20 mouse cellular contexts compared by ENCODE assay signal in genomic region chr5:140444012-140444411, GRCm38 (mm10). TPM values are rescaled to one million over a fixed set of nuclear protein-coding genes. Genes with fewer than 3 reads are reported as not detected.
DNase-seq lines count a peak whose midpoint lies in the region; ATAC-seq and TF ChIP-seq lines count a peak whose summit lies in the region.
"Had no signal": no experiment of that assay in that cellular context is flagged by ENCODE, and none has a peak within 500 bp of the region (broad histone marks: within the 10 kb centered on the region; RNA-seq: fewer than 3 reads in every experiment).

No protein-coding gene starts in this region.

- H3K27ac ChIP-seq in intestine, embryonic 15.5 days: no peak overlapping the region
- H3K27ac ChIP-seq in intestine, postnatal 0 days (ENCODE audit: low read depth, low read length): no peak overlapping the region
- H3K27ac ChIP-seq in ES-E14 (ENCODE audit: insufficient read depth, low read depth, low read length, poor library complexity, severe bottlenecking): peak overlapping the region; percentile 44; the same call in 1 of the 2 replicates
- H3K27ac ChIP-seq in heart, embryonic 16.5 days (ENCODE audit: low read length): no peak overlapping the region
- H3K27ac ChIP-seq: forebrain, embryonic 15.5 days; neural tube, embryonic 12.5 days had no signal

- 69% methylated on average over 4 of the region's 4 CpGs for WGBS in intestine, embryonic 15.5 days
- WGBS in intestine, postnatal 0 days: 58% methylated on average over 4 of the region's 4 CpGs
- WGBS in heart, embryonic 16.5 days: 54% methylated on average over 4 of the region's 4 CpGs

- no peaks in the 10 kb centered on the region for H3K9me3 ChIP-seq in intestine, embryonic 15.5 days
- no peaks in the 10 kb centered on the region for H3K9me3 ChIP-seq in intestine, postnatal 0 days (ENCODE audit: control insufficient read depth)
- no peaks in the 10 kb centered on the region for H3K9me3 ChIP-seq in ES-E14 (ENCODE audit: control insufficient read depth, insufficient read depth, low read depth, low read length)
- no peaks in the 10 kb centered on the region for H3K9me3 ChIP-seq in heart, embryonic 16.5 days (replicated peaks; ENCODE audit: control insufficient read depth, low read length)
- H3K9me3 ChIP-seq: forebrain, embryonic 15.5 days; neural tube, embryonic 12.5 days had no signal

- H3ac ChIP-seq in myocyte (ENCODE audit: control insufficient read depth, insufficient read length): no peak overlapping the region

- H3K27me3 ChIP-seq in intestine, embryonic 15.5 days (replicated peaks): no peaks in the 10 kb centered on the region
- H3K27me3 ChIP-seq in intestine, postnatal 0 days (replicated peaks; ENCODE audit: control insufficient read depth, insufficient read depth, low read length): no peaks in the 10 kb centered on the region
- H3K27me3 ChIP-seq in heart, embryonic 16.5 days (ENCODE audit: control insufficient read depth, insufficient read depth, low read length): no peaks in the 10 kb centered on the region
- no peaks in the 10 kb centered on the region for H3K27me3 ChIP-seq in myocyte (ENCODE audit: control insufficient read depth, insufficient read depth, insufficient read length)
- H3K27me3 ChIP-seq: forebrain, embryonic 15.5 days; neural tube, embryonic 12.5 days had no signal

- in situ Hi-C loops in ES-E14 (cut with MboI; ENCODE audit: low sequenced_read_pairs in 2 of 2, unreplicated experiment in 2 of 2): no loop called here

- no peak overlapping the region for H3K4me2 ChIP-seq in intestine, embryonic 15.5 days (replicated peaks)
- no peak overlapping the region for H3K4me2 ChIP-seq in intestine, postnatal 0 days (replicated peaks; ENCODE audit: low read depth)
- no peak overlapping the region for H3K4me2 ChIP-seq in heart, embryonic 16.5 days (ENCODE audit: low read depth, low read length)
- H3K4me2 ChIP-seq in myocyte (ENCODE audit: low read depth): peak overlapping the region; percentile 6
- H3K4me2 ChIP-seq: forebrain, embryonic 15.5 days; liver, embryonic 11.5 days; neural tube, embryonic 12.5 days had no signal

- no peak overlapping the region for H3K4me3 ChIP-seq in intestine, embryonic 15.5 days (replicated peaks)
- H3K4me3 ChIP-seq in intestine, postnatal 0 days (ENCODE audit: low read depth, low read length): no peak overlapping the region
- H3K4me3 ChIP-seq in ES-E14 (ENCODE audit: insufficient read depth in 1 of 2, low read depth in 1 of 2, low read length in 2 of 2, poor library complexity in 1 of 2, severe bottlenecking in 1 of 2) (no peak overlapping the region), myocyte (no peak overlapping the region)
- no peak overlapping the region for H3K4me3 ChIP-seq in heart, embryonic 16.5 days (ENCODE audit: low read length)
- H3K4me3 ChIP-seq: erythroblast, embryonic 14.5 days; forebrain, embryonic 15.5 days; neural tube, embryonic 12.5 days had no signal

- no peaks in the 10 kb centered on the region for H3K79me2 ChIP-seq in myocyte (ENCODE audit: control insufficient read depth, insufficient read depth)

- TF ChIP-seq CTCF in intestine, postnatal 0 days (IDR thresholded peaks at IDR 0.05; ENCODE audit: low read depth): no peak

- no peak for TF ChIP-seq POLR2A in myocyte (IDR thresholded peaks at IDR 0.05; ENCODE audit: insufficient read length, low read depth)

- H3K36me3 ChIP-seq in intestine, embryonic 15.5 days: peaks cover 34% of the 10 kb centered on the region
- peaks cover 51% of the 10 kb centered on the region for H3K36me3 ChIP-seq in intestine, postnatal 0 days (ENCODE audit: control insufficient read depth, insufficient read depth)
- H3K36me3 ChIP-seq in ES-E14 (ENCODE audit: control insufficient read depth, insufficient read depth, low read length, poor library complexity, severe bottlenecking) (peaks cover 56% of the 10 kb centered on the region), myocyte (ENCODE audit: control insufficient read depth, insufficient read depth) (peaks cover 25% of the 10 kb centered on the region)
- H3K36me3 ChIP-seq in heart, embryonic 16.5 days (ENCODE audit: control insufficient read depth, insufficient read depth): peaks cover 42% of the 10 kb centered on the region

- no peak overlapping the region for H3K9ac ChIP-seq in intestine, embryonic 15.5 days
- H3K9ac ChIP-seq in intestine, postnatal 0 days (ENCODE audit: low read depth, low read length): no peak overlapping the region
- no peak overlapping the region for H3K9ac ChIP-seq in ES-E14 (ENCODE audit: insufficient read depth, low read depth, low read length, poor library complexity, severe bottlenecking)
- no peak overlapping the region for H3K9ac ChIP-seq in heart, embryonic 16.5 days (ENCODE audit: low read length)
- H3K9ac ChIP-seq: forebrain, embryonic 15.5 days; neural tube, embryonic 12.5 days had no signal

- DNase-seq in ES-E14 (ENCODE audit: low read depth, low spot score) (peak; percentile 27), liver (no peak)
- DNase-seq in layer of hippocampus, adult 18-20 months (ENCODE audit: low spot score in 2 of 2): no peak
- DNase-seq: cerebellum, adult 11 months; cerebellum, postnatal 25 days; kidney, postnatal 10 days; midbrain, embryonic 14.5 days; thymus, postnatal 25 days had no signal

- H3K4me1 ChIP-seq in intestine, embryonic 15.5 days (replicated peaks): peaks cover 7% of the 10 kb centered on the region; the same call in 1 of the 2 replicates
- H3K4me1 ChIP-seq in intestine, postnatal 0 days (replicated peaks; ENCODE audit: control insufficient read depth, insufficient read depth, low read length): no peaks in the 10 kb centered on the region
- H3K4me1 ChIP-seq in ES-E14 (ENCODE audit: control insufficient read depth in 2 of 2, insufficient read depth in 2 of 2, low read length in 2 of 2, poor library complexity in 1 of 2): peaks cover 0 to 2% of the 10 kb centered on the region in 2 experiments; a peak in 1 of 4 replicates
- H3K4me1 ChIP-seq in heart, embryonic 16.5 days (ENCODE audit: control insufficient read depth, insufficient read depth, low read length): peaks cover 5% of the 10 kb centered on the region
- H3K4me1 ChIP-seq: forebrain, embryonic 15.5 days; neural tube, embryonic 12.5 days had no signal

- peak; percentile 62; the same call in 1 of the 2 replicates for ATAC-seq in intestine, embryonic 15.5 days
- no peak for ATAC-seq in intestine, postnatal 0 days
- ATAC-seq in heart, embryonic 16.5 days (replicated peaks; ENCODE audit: extremely low read depth, insufficient read depth, low FRiP score): peak; percentile 35; the same call in 1 of the 2 replicates
- ATAC-seq: forebrain, embryonic 15.5 days had no signal

TF ChIP-seq in ES-E14, 5 proteins besides CTCF, POLR2A, EP300 and RAD21:
- no peak for TF ChIP-seq CHD2 (IDR thresholded peaks at IDR 0.05; ENCODE audit: low read depth, low read length)
- TF ChIP-seq MAFK (IDR thresholded peaks at IDR 0.05; ENCODE audit: insufficient read depth, low read depth, low read length): no peak
- no peak for TF ChIP-seq ZNF384 (IDR thresholded peaks at IDR 0.05; ENCODE audit: low read depth, low read length)
- no peak for TF ChIP-seq ZC3H11A (IDR thresholded peaks at IDR 0.05; ENCODE audit: borderline replicate concordance, low read depth, low read length)
- no peak for TF ChIP-seq HCFC1 (IDR thresholded peaks at IDR 0.05; ENCODE audit: borderline replicate concordance, insufficient read depth, low read length)

TF ChIP-seq in myocyte, 11 proteins besides CTCF, POLR2A, EP300 and RAD21:
- TF ChIP-seq CEBPB (IDR thresholded peaks at IDR 0.05; ENCODE audit: insufficient read depth, poor library complexity, severe bottlenecking) (no peak), MYOD1 (IDR thresholded peaks at IDR 0.05; ENCODE audit: control insufficient read depth in 1 of 3, insufficient read length in 2 of 3, low read depth in 2 of 3) (peak in 1 of 3 experiments; percentile 28), REST (IDR thresholded peaks at IDR 0.05; ENCODE audit: insufficient read depth, insufficient read length) (no peak), MAX (IDR thresholded peaks at IDR 0.05; ENCODE audit: low read depth) (no peak), POLR2AphosphoS2 (IDR thresholded peaks at IDR 0.05; ENCODE audit: insufficient read length, low read depth) (no peak), USF1 (IDR thresholded peaks at IDR 0.05; ENCODE audit: low read depth) (no peak), E2F4 (IDR thresholded peaks at IDR 0.05; ENCODE audit: insufficient read depth) (no peak), MYOG (IDR thresholded peaks at IDR 0.05; ENCODE audit: control insufficient read depth in 1 of 3, insufficient read depth in 1 of 3, insufficient read length in 2 of 3, low read depth in 2 of 3) (peak in 1 of 3 experiments; percentile 69), TCF12 (IDR thresholded peaks at IDR 0.05; ENCODE audit: insufficient read depth, poor library complexity, severe bottlenecking) (no peak), TCF3 (IDR thresholded peaks at IDR 0.05; ENCODE audit: insufficient read length, low read depth) (no peak), SRF (IDR thresholded peaks at IDR 0.05; ENCODE audit: control insufficient read depth, insufficient read length, low read depth) (no peak)

RNA-seq across cellular contexts. Expression of gene Gm4869, which starts 1.4 kb away (rescaled TPM):
- not detected in 2 replicates for polyA plus RNA-seq in intestine, embryonic 15.5 days (2015; fragmentation: Nextera tagmentation; extraction: Ambion mirVana)
- polyA plus RNA-seq in intestine, postnatal 0 days (2015; fragmentation: Nextera tagmentation; extraction: Ambion mirVana): 0.05 TPM in 1 of 2 replicates, not detected in the other
- 0.05 and 0.13 TPM in 2 replicates for total RNA-seq in ES-E14 (2012; rRNA removed)
- polyA plus RNA-seq in heart, embryonic 16.5 days (2015; fragmentation: Nextera tagmentation; extraction: Ambion mirVana): not detected in 2 replicates
- polyA plus RNA-seq in myocyte (2012; fragmentation: generic; extraction: Trizol): 0.07 TPM
- total RNA-seq in layer of hippocampus, adult 18-20 months (2021): not detected
- total RNA-seq: gastrocnemius, adult 8-10 months; hematopoietic stem cell, adult 5-6 weeks; layer of hippocampus, postnatal 10 days; left cerebral cortex, postnatal 10 days had no signal
- polyA plus RNA-seq: erythroblast, embryonic 14.5 days; forebrain, embryonic 15.5 days; liver, embryonic 11.5 days; midbrain, embryonic 14.5 days had no signal

RNA-seq across cellular contexts. Expression of gene Eif3b, which starts 24.9 kb away (rescaled TPM):
- 127 and 142 TPM in 2 replicates for polyA plus RNA-seq in intestine, embryonic 15.5 days (2015; fragmentation: Nextera tagmentation; extraction: Ambion mirVana)
- polyA plus RNA-seq in intestine, postnatal 0 days (2015; fragmentation: Nextera tagmentation; extraction: Ambion mirVana): 52.3 and 54.6 TPM in 2 replicates
- 196 and 273 TPM in 2 replicates for total RNA-seq in ES-E14 (2012; rRNA removed)
- 78.1 and 87.8 TPM in 2 replicates for polyA plus RNA-seq in heart, embryonic 16.5 days (2015; fragmentation: Nextera tagmentation; extraction: Ambion mirVana)
- 220 TPM for polyA plus RNA-seq in myocyte (2012; fragmentation: generic; extraction: Trizol)
- 10 to 100 TPM; 90.4 to 96.3 TPM for total RNA-seq in layer of hippocampus, adult 18-20 months (2021)

RNA-seq across cellular contexts. Expression of gene Snx8, which starts 55.0 kb away (rescaled TPM):
- 23.0 and 27.2 TPM in 2 replicates for polyA plus RNA-seq in intestine, embryonic 15.5 days (2015; fragmentation: Nextera tagmentation; extraction: Ambion mirVana)
- polyA plus RNA-seq in intestine, postnatal 0 days (2015; fragmentation: Nextera tagmentation; extraction: Ambion mirVana): 67.5 and 89.0 TPM in 2 replicates
- total RNA-seq in ES-E14 (2012; rRNA removed): 27.9 and 41.4 TPM in 2 replicates
- polyA plus RNA-seq in heart, embryonic 16.5 days (2015; fragmentation: Nextera tagmentation; extraction: Ambion mirVana): 16.4 and 17.9 TPM in 2 replicates
- 50.5 TPM for polyA plus RNA-seq in myocyte (2012; fragmentation: generic; extraction: Trizol)
- total RNA-seq in layer of hippocampus, adult 18-20 months (2021): 10 to 100 TPM; 11.3 to 12.2 TPM
